Mouse (Mus musculus) heart, embryonic 14.5 days (tissue): ENCODE data around the gene Alpl. TPM values are rescaled to one million over a fixed set of nuclear protein-coding genes. Genes with fewer than 3 reads are reported as not detected.

ENCODE experiments used
- ATAC-seq: fragments of 200-750 bp; cut with Nextera tagmentation; 2 replicates; pipeline ENCODE4 v1.8.0; 2017; ENCODE audit warnings: low read depth, moderate TSS enrichment; ENCODE audit not compliant: insufficient number of reproducible peaks, insufficient read depth, low FRiP score
- H3K27ac ChIP-seq, 2 experiments: fragments of 200-500 bp in 1 of 2; fragments of 300-500 bp in 1 of 2; sonication (generic) in 1 of 2; replicated peaks in 1 of 2; 2 replicates each; pipeline ENCODE4 v1.5.1; 2012 to 2014; ENCODE audit warnings: low read depth in 2 of 2, low read length in 2 of 2, control low read depth in 1 of 2, mild to moderate bottlenecking in 1 of 2, mixed read lengths in 1 of 2; ENCODE audit not compliant: control insufficient read depth in 1 of 2, insufficient read depth in 1 of 2
- H3K27me3 ChIP-seq: fragments of 300-500 bp; sonication (generic); 2 replicates; pipeline ENCODE4 v1.6.1; 2014; ENCODE audit warnings: mild to moderate bottlenecking, low read length, control low read depth; ENCODE audit not compliant: control insufficient read depth, insufficient read depth
- H3K36me3 ChIP-seq: fragments of 300-500 bp; sonication (generic); 2 replicates; pipeline ENCODE4 v1.6.1; 2014; ENCODE audit warnings: mild to moderate bottlenecking, control low read depth, low read length, mixed read lengths; ENCODE audit not compliant: control insufficient read depth, insufficient read depth
- H3K4me1 ChIP-seq, 2 experiments: fragments of 200-500 bp in 1 of 2; fragments of 300-500 bp in 1 of 2; sonication (generic) in 1 of 2; 2 replicates each; pipeline ENCODE4 v1.6.1; 2012 to 2014; ENCODE audit warnings: low read length in 2 of 2, control low read depth in 1 of 2, mixed read lengths in 1 of 2; ENCODE audit not compliant: control insufficient read depth in 2 of 2, insufficient read depth in 2 of 2
- H3K4me2 ChIP-seq: fragments of 300-500 bp; sonication (generic); 2 replicates; pipeline ENCODE4 v1.6.1; 2014; ENCODE audit warnings: mild to moderate bottlenecking, low read length
- H3K4me3 ChIP-seq, 2 experiments: fragments of 200-500 bp in 1 of 2; fragments of 300-500 bp in 1 of 2; sonication (generic) in 1 of 2; 2 replicates each; pipeline ENCODE4 v1.5.1; 2012 to 2014; ENCODE audit warnings: low read length in 2 of 2, mild to moderate bottlenecking in 2 of 2, control low read depth in 1 of 2, low read depth in 1 of 2, moderate library complexity in 1 of 2; ENCODE audit not compliant: control insufficient read depth in 1 of 2, insufficient read depth in 1 of 2
- H3K9ac ChIP-seq: fragments of 300-500 bp; sonication (generic); 2 replicates; pipeline ENCODE4 v1.6.1; 2014; ENCODE audit warnings: mild to moderate bottlenecking, low read length
- H3K9me3 ChIP-seq: fragments of 300-500 bp; sonication (generic); 2 replicates; pipeline ENCODE4 v1.6.1; 2016; ENCODE audit warnings: low read length, control low read depth; ENCODE audit not compliant: control insufficient read depth
- WGBS: fragments of 180-500 bp; shearing (Covaris S2); extraction: QIAGEN DNeasy Blood & Tissue Kit; methylation state at CpG from one replicate; pipeline ENCODE4 v1.1.7; 2014; 5-methylcytosine and 5-hydroxymethylcytosine counted together
- polyA plus RNA-seq: library from polyadenylated mRNA; unstranded; fragments of >200 nt; fragmentation: Nextera tagmentation; extraction: Ambion mirVana; gene quantifications from 2 replicates; pipeline ENCODE4 v1.2.1, GENCODE M21; 2014

Alpl gene
- 2.2 and 3.0 TPM in 2 replicates for polyA plus RNA-seq

DNA sequence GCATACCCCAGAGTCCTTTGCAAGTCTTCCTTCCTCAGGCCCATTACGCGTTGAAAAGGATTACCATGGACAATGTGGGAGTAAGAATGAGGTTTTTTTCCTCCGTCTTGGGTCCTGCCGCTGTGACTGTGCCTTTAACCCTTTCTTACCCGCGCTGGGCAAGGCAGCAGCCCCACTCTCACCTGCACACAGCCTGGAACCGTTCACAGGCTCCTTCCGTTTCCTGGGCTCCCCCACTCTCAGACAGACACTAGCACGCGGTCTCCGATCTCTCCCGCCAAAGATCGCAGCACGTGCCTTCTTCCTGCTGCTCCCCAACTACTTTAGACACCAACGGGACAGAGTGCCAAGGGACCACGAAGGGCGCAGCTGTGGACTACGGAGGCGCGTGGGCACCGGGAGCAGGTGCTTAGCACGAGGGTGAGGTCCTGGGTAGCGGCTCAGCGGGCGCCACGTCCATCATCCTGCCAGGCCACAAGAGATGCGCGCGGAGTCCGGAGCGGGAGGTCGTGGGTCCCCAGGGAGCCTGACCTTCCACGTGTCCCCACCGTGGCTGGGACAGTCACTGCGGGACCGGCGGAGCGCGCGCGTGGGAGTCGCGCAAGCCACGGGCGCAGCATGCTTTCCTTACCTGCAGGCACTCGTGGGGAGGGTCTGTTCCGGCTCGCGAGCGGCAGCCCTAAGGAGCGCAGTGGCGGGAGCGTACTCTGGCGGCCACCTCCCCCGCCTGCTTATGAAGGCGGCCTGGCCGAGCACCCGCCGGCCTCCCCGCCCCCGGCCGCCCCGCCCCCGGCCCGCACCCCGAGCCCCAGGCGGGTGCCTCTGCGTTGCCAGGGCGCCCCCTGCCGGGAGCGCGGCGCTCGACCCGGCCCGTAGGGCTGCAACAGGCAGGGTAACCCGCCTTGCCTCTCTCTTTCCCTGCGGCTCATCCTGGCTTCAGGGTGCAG is at the start of gene Alpl:
Alpl (minus strand) TSS at position 774 of the 947 bp plus-strand sequence.
- 2% methylated on average over 71 of the region's 78 CpGs for WGBS
- H3K27ac ChIP-seq = no peak within 1 kb of the TSS
- H3K9ac ChIP-seq = no peak within 1 kb of the TSS
- no peaks in the 10 kb centered on the region for H3K36me3 ChIP-seq
- ATAC-seq = no peak; the same call in 1 of the 2 replicates
- H3K4me1 ChIP-seq = peaks cover 11 to 14% of the 10 kb centered on the region in 2 experiments
- peak within 1 kb of the TSS; percentile 82 for H3K4me2 ChIP-seq
- H3K27me3 ChIP-seq = peaks cover 53% of the 10 kb centered on the region
- H3K4me3 ChIP-seq = peak within 1 kb of the TSS; percentile 42 to 44
- H3K9me3 ChIP-seq = no peaks in the 10 kb centered on the region

DNA sequence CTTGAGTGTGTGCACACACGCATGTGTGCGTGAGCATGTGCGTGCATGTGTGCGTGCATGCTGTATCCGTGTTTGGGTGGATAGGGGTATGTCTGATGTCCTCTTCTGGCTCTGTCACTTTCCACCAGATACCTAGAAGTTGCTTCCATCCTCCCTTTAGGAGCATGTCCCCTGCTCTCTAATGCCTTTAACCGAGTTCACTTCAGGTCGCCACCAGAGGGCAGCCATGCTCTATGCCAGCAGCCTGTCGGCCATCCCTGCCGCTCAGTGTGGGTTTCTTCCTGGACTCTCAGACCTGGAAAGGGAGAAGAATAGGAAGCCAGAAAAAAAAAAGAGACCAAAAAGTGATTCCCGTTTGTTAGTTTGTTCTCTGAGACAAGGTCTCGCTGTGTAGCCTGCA is 48.5 kb upstream of the Alpl start:
- Histone ChIP-seq H3K4me2 (no peak overlapping the region), H3K4me3 (no peak overlapping the region), H3K27ac (no peak overlapping the region), H3K4me1 (no peaks in the 10 kb centered on the region), H3K36me3 (no peaks in the 10 kb centered on the region), H3K9ac (no peak overlapping the region), H3K9me3 (no peaks in the 10 kb centered on the region), H3K27me3 (no peaks in the 10 kb centered on the region; the same call in 1 of the 2 replicates)
- ATAC-seq = peak; percentile 43
- WGBS = 14% methylated on average over 11 of the region's 11 CpGs

DNA sequence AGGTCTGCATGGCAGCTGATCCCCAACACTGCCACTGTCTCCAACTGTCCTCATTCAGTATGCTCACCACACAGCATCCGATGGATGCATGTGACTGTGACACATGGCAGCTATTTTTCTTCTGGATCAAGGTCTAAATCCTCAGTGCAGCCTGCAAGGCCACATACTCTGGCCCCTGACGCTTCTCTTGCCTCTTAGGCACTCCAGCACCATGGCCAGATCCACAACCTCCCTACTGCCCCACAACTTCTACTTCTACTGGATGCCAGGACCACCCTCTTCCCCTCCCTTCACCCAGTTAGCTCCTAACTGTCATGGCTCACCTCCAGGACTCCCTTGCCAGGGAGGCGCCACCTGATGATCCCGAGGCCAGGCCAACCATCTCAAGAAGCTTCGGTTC is 43.3 kb upstream of the Alpl start:
- WGBS = 66% methylated on average over 5 of the region's 5 CpGs

DNA sequence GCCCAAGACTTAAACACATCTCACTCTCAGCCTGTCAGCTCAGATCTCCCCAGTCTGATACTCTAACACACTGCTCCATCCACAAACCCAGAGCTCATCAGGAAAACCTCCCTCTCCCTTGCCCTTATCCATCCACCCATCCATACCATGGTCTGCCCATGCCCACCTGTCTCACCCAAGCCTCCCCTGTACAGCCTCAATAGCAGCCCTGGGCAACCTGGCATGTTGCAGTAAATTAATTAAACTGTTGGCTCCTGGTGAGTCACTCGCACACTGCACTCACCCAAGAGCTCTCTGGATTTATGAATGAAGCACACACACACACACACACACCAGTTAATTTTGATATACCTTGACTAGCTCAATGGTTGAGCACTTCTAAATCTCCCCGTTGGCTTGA is 42.6 kb upstream of the Alpl start:
- Histone ChIP-seq H3K27me3 (no peaks in the 10 kb centered on the region; the same call in 1 of the 2 replicates), H3K9me3 (no peaks in the 10 kb centered on the region), H3K4me3 (no peak overlapping the region), H3K4me1 (peaks cover 0 to 2% of the 10 kb centered on the region in 2 experiments; a peak in 1 of 4 replicates), H3K27ac (no peak overlapping the region), H3K9ac (no peak overlapping the region), H3K36me3 (no peaks in the 10 kb centered on the region), H3K4me2 (no peak overlapping the region)
- ATAC-seq = no peak
- WGBS = 85% methylated on average over 2 of the region's 2 CpGs

More for the DNA sequence above, 43.3 kb upstream of the Alpl start:
- H3K27me3 ChIP-seq = no peaks in the 10 kb centered on the region; the same call in 1 of the 2 replicates
- no peak overlapping the region for H3K9ac ChIP-seq
- H3K4me1 ChIP-seq = peaks cover 0 to 2% of the 10 kb centered on the region in 2 experiments; a peak in 1 of 4 replicates
- no peaks in the 10 kb centered on the region for H3K9me3 ChIP-seq
- H3K27ac ChIP-seq = no peak overlapping the region
- H3K36me3 ChIP-seq = no peaks in the 10 kb centered on the region
- no peak overlapping the region for H3K4me3 ChIP-seq
- H3K4me2 ChIP-seq = no peak overlapping the region
- no peak for ATAC-seq

DNA sequence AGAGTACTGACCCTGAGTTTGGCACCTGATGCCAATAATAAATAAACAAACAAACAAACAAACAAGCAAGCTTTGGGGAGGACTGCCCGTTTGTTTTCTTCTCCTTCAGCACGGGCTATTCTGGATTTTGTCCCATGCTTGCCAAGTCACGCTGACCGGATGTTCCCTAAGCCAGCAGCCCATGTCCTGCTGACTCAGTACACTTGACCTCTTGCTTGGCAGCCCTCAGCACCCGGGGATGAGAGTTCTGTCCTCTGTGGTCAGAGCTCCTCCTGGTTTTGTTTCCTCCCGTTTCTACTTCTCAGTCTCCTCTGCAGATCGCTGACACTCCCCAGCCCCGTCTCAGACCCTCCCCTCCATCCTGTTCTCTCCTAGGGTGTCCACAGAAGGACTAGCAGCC is 41.6 kb upstream of the Alpl start:
- H3K4me2 ChIP-seq = no peak overlapping the region
- H3K4me3 ChIP-seq = no peak overlapping the region
- no peak overlapping the region for H3K27ac ChIP-seq
- no peaks in the 10 kb centered on the region for H3K36me3 ChIP-seq
- no peak for ATAC-seq
- 72% methylated on average over 8 of the region's 8 CpGs for WGBS
- no peaks in the 10 kb centered on the region for H3K9me3 ChIP-seq
- peaks cover 0 to 2% of the 10 kb centered on the region in 2 experiments; a peak in 1 of 4 replicates for H3K4me1 ChIP-seq
- no peak overlapping the region for H3K9ac ChIP-seq
- H3K27me3 ChIP-seq = no peaks in the 10 kb centered on the region; the same call in 1 of the 2 replicates

DNA sequence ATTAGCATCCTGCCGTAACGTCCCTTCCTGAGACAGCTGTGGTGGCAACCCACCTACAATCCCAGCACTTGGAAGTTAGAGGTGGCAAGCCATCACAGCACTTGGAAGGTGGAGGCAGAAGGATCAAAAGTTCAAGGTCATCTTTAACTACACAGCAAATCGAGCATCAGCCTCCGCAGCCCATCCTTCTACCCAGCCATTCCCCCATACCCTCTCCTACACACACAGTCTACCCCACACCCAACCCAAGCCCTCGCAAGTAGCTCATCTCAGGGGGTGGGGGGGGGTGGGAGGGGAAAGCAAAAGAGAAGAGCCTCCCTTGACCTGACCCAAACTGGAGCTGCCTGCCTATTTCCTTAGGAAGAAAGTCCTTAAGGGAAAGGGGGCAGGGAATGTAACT is 40.6 kb upstream of the Alpl start:
- Histone ChIP-seq H3K9ac (no peak overlapping the region), H3K4me2 (no peak overlapping the region), H3K36me3 (no peaks in the 10 kb centered on the region), H3K4me3 (no peak overlapping the region), H3K4me1 (peaks cover 0 to 2% of the 10 kb centered on the region in 2 experiments; a peak in 1 of 4 replicates), H3K27ac (no peak overlapping the region), H3K9me3 (no peaks in the 10 kb centered on the region), H3K27me3 (no peaks in the 10 kb centered on the region; the same call in 1 of the 2 replicates)
- 88% methylated on average over 5 of the region's 5 CpGs for WGBS
- no peak for ATAC-seq

DNA sequence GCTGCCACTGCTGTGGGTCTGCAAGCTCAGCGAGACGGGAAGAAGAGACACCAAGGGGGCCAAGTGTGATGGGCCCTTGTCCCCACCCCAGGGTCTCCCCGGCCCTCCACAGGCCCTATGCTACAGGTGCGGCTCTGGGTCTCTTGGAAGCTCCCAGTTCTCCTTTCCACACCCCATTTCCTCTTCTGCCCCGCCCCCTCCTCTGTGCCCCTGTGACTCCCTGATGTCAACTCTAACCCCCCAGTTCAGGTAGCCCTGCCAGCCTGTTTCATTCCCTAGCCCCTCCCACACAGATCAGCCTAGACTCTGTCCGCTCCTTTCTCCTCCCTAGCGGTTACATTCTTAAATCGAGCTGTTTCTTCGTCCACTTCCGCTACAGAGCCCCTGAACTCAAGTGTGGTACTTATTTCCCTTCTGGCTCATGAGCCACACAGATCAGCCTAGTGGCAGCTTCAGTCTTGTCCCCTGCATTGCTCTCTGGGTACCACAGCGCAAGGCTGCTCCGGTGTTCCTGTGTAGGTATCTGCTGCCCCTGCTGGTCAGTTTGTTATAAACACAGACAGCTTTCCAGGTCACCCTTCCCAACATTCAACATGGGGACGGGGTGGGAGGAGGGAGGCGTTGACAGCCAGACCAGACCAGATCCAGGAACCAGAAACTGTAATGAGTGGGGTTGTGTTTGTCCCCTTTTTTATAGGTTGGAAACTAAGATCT is 39.6 kb upstream of the Alpl start:
- WGBS = 12% methylated on average over 14 of the region's 14 CpGs
- H3K27me3 ChIP-seq = 0 out of 2 replicates have a peak, but pooled peaks cover 5% of the 10 kb centered on the region
- no peaks in the 10 kb centered on the region for H3K9me3 ChIP-seq
- peak overlapping the region; percentile 20; the same call in 1 of the 2 replicates for H3K4me2 ChIP-seq
- peak; percentile 69; the same call in 1 of the 2 replicates for ATAC-seq
- no peaks in the 10 kb centered on the region for H3K36me3 ChIP-seq
- no peak overlapping the region for H3K27ac ChIP-seq
- peaks cover 0 to 2% of the 10 kb centered on the region in 2 experiments; a peak in 1 of 4 replicates for H3K4me1 ChIP-seq
- H3K4me3 ChIP-seq = no peak overlapping the region
- no peak overlapping the region for H3K9ac ChIP-seq
